Mouse (Mus musculus) lung, adult 2 months (tissue): Measurements from ENCODE around the gene Prr36.

Source experiments
- CTCF ChIP-seq: fragments of 200-500 bp; IDR thresholded peaks from 2 replicates; pipeline ENCODE4 v1.5.1; 2011; ENCODE audit warnings: mild to moderate bottlenecking, low read length, control low read depth; ENCODE audit not compliant: insufficient read depth
- POLR2A ChIP-seq: fragments of 200-500 bp; IDR thresholded peaks from 2 replicates; pipeline ENCODE4 v1.6.1; 2011; ENCODE audit warnings: low read depth, mild to moderate bottlenecking, control low read depth, low read length, borderline replicate concordance; ENCODE audit errors: extremely low read depth

DNA sequence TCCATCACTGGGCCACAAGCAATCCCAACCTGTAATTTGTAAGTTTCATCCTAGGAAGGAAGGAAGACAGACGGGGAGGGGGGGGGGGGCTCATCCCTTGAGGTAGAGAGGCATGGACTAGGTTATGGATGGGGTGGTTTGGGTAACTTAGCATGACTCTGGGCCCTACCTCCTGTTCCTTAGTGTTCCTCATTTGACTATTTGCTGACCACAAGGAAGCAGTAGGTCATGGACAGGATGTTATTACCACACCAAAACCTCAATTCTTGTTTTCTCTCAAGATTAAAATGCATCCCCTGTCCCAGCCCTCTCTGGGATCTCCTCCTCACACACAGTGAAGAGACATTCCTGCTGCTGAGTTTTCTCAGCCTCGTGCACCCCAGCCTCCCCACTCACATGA is 15.9 kb downstream of the Prr36 start:
- TF ChIP-seq POLR2A, result no peak
- TF ChIP-seq CTCF, result no peak
